Mouse (Mus musculus): ENCODE results near the gene Mcm5. TPM values are rescaled to one million over a fixed set of nuclear protein-coding genes. Genes with fewer than 3 reads are reported as not detected.

Mcm5 gene
- polyA plus RNA-seq, 1 experiment = 177 TPM

DNA sequence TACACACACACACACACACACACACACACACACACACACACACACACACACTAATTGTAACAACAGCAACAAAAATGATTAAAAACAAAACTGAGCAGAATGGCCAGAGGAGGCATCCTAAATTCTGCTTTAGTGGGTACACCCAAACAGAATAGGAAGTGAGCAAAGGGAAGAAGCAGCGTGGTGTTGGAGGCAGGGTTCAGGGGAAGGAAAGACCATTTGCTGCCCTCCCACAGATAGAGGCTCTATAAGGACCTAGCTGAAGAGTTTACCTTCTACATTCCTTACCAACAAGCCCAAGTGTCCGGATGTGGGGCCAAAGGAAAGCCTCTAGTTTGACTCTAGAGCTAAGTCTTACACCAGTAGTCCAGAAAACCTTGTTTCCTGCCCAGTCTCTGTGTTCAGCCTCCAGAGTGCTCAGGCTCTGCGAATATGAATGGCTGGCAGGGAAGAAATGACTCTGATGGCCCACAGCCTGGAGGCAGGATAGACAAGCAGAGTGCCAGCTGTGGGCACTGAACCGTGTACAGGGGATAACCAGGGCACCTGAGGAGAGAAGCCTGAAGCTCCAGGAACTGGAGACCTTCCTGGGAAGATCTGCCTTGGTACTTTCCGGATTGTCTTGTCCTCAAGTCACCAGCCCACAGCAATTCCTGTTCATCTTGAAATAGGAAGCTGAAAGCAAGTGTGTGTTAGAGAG, 41.7 kb downstream of the Mcm5 start:
- Histone ChIP-seq H3K9me3 (replicated peaks; ENCODE audit: control insufficient read depth, insufficient read depth, low read length, poor library complexity, severe bottlenecking) (no peaks in the 10 kb centered on the region), H3K9ac (ENCODE audit: low read depth, poor library complexity, severe bottlenecking) (no peak overlapping the region), H3K27ac (ENCODE audit: insufficient read depth, low read length) (no peak overlapping the region), H3K4me1 (ENCODE audit: control insufficient read depth, insufficient read depth, low read length) (no peaks in the 10 kb centered on the region), H3K27me3 (ENCODE audit: control insufficient read depth, insufficient read depth, low read length, poor library complexity, severe bottlenecking) (no peaks in the 10 kb centered on the region), H3K36me3 (ENCODE audit: control insufficient read depth, insufficient read depth, low read length, poor library complexity, severe bottlenecking) (no peaks in the 10 kb centered on the region), H3K4me3 (ENCODE audit: low read depth, low read length) (no peak overlapping the region)
- TF ChIP-seq CTCF (IDR thresholded peaks at IDR 0.05; ENCODE audit: low read depth, low read length) (no peak), EP300 (IDR thresholded peaks at IDR 0.05; ENCODE audit: insufficient read depth, low read depth, low read length) (no peak), POLR2A (IDR thresholded peaks at IDR 0.05; ENCODE audit: insufficient read depth, low read length) (no peak)

DNA sequence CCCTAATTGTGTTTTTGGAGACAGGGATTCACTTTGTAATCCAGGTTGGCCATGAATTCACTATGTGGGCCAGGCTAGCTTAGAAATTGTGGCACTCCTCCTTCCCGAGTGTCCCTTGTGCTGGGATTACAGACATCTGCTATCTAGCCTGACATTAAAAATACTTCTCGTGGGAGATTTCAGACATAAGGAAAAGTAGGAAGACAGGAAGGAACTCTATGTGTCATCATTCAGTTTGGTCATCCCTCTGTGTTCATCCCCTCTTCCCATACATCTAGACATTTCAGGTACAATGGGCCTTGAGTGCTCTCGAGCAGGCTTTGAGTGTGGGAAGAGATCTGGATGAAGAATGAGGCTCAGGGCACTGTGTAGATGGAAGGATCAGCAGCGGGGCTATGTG, 42.4 kb downstream of the Mcm5 start:
- Histone ChIP-seq H3K27ac (ENCODE audit: insufficient read depth, low read length) (no peak overlapping the region), H3K4me1 (ENCODE audit: control insufficient read depth, insufficient read depth, low read length) (no peaks in the 10 kb centered on the region), H3K9ac (ENCODE audit: low read depth, poor library complexity, severe bottlenecking) (no peak overlapping the region), H3K4me3 (ENCODE audit: low read depth, low read length) (no peak overlapping the region), H3K9me3 (replicated peaks; ENCODE audit: control insufficient read depth, insufficient read depth, low read length, poor library complexity, severe bottlenecking) (no peaks in the 10 kb centered on the region), H3K27me3 (ENCODE audit: control insufficient read depth, insufficient read depth, low read length, poor library complexity, severe bottlenecking) (no peaks in the 10 kb centered on the region), H3K36me3 (ENCODE audit: control insufficient read depth, insufficient read depth, low read length, poor library complexity, severe bottlenecking) (no peaks in the 10 kb centered on the region)
- TF ChIP-seq CTCF (IDR thresholded peaks at IDR 0.05; ENCODE audit: low read depth, low read length) (no peak), POLR2A (IDR thresholded peaks at IDR 0.05; ENCODE audit: insufficient read depth, low read length) (no peak), EP300 (IDR thresholded peaks at IDR 0.05; ENCODE audit: insufficient read depth, low read depth, low read length) (no peak)

DNA sequence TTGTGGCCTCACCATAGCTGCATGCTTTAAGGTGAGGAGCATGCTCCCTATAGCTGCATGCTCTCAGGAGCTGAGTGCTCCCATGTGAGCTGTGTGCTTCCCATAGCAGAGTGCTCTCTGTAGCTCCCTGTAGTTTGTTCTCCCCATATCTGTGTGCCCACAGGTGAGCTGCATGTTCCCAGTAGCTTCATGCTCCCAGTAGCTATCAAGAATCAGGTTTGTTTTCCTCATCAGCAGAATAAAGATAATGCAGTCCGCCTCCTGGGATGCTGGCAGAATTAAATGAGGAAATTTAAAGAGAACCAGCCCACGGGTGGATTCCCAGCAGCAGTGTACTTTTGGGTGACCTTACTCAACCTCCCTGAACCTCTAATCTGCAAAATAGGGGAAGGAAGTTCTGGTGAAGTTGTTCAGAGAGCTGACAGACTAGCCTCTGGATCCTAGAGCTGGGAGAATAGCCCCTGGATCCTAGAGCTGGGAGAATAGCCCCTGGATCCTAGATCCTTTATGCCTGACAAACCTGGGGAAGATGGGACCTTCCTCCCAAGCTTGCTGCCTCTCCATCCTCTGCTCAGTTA, 43.2 kb downstream of the Mcm5 start:
- Histone ChIP-seq H3K27ac (ENCODE audit: insufficient read depth, low read length) (no peak overlapping the region), H3K27me3 (ENCODE audit: control insufficient read depth, insufficient read depth, low read length, poor library complexity, severe bottlenecking) (no peaks in the 10 kb centered on the region), H3K4me1 (ENCODE audit: control insufficient read depth, insufficient read depth, low read length) (no peaks in the 10 kb centered on the region), H3K36me3 (ENCODE audit: control insufficient read depth, insufficient read depth, low read length, poor library complexity, severe bottlenecking) (no peaks in the 10 kb centered on the region), H3K9me3 (replicated peaks; ENCODE audit: control insufficient read depth, insufficient read depth, low read length, poor library complexity, severe bottlenecking) (no peaks in the 10 kb centered on the region), H3K9ac (ENCODE audit: low read depth, poor library complexity, severe bottlenecking) (no peak overlapping the region), H3K4me3 (ENCODE audit: low read depth, low read length) (no peak overlapping the region)
- TF ChIP-seq EP300 (IDR thresholded peaks at IDR 0.05; ENCODE audit: insufficient read depth, low read depth, low read length) (no peak), POLR2A (IDR thresholded peaks at IDR 0.05; ENCODE audit: insufficient read depth, low read length) (no peak), CTCF (IDR thresholded peaks at IDR 0.05; ENCODE audit: low read depth, low read length) (no peak)

DNA sequence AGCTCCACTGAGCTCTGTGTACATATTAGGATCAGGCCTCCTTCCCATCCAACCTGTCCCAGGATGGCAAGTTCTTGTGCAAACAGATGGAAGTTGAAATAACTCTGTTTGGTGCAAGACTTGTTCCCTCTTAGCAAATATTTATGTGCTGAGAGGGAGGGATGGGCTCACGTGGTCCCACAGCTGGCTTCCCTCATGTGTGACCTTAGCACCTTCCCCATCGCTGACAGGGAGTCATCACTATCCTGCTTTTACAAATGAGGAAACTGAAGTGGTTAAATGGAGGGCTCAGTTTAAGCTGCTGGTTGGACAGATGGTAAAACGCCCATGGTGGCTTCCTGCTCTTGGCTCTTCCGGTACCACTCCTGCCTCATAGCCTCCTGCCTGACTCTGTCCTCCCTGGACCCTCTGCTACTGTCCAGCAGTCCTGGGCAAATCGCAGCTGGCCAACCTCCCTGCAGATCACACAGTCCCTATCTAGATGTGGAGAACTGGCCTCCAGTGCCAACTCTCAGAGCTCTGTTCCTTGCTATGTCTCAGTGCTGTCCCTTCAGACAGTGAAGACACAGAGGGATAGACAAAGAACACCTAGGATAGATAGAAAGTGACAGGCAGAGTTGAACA, 45.6 kb downstream of the Mcm5 start:
- Histone ChIP-seq H3K4me1 (ENCODE audit: control insufficient read depth, insufficient read depth, low read length) (no peaks in the 10 kb centered on the region), H3K9ac (ENCODE audit: low read depth, poor library complexity, severe bottlenecking) (no peak overlapping the region), H3K36me3 (ENCODE audit: control insufficient read depth, insufficient read depth, low read length, poor library complexity, severe bottlenecking) (no peaks in the 10 kb centered on the region), H3K27ac (ENCODE audit: insufficient read depth, low read length) (no peak overlapping the region), H3K4me3 (ENCODE audit: low read depth, low read length) (no peak overlapping the region), H3K9me3 (replicated peaks; ENCODE audit: control insufficient read depth, insufficient read depth, low read length, poor library complexity, severe bottlenecking) (no peaks in the 10 kb centered on the region), H3K27me3 (ENCODE audit: control insufficient read depth, insufficient read depth, low read length, poor library complexity, severe bottlenecking) (no peaks in the 10 kb centered on the region)
- no peak for TF ChIP-seq POLR2A (IDR thresholded peaks at IDR 0.05; ENCODE audit: insufficient read depth, low read length)
- no peak for TF ChIP-seq EP300 (IDR thresholded peaks at IDR 0.05; ENCODE audit: insufficient read depth, low read depth, low read length)
- no peak for TF ChIP-seq CTCF (IDR thresholded peaks at IDR 0.05; ENCODE audit: low read depth, low read length)

DNA sequence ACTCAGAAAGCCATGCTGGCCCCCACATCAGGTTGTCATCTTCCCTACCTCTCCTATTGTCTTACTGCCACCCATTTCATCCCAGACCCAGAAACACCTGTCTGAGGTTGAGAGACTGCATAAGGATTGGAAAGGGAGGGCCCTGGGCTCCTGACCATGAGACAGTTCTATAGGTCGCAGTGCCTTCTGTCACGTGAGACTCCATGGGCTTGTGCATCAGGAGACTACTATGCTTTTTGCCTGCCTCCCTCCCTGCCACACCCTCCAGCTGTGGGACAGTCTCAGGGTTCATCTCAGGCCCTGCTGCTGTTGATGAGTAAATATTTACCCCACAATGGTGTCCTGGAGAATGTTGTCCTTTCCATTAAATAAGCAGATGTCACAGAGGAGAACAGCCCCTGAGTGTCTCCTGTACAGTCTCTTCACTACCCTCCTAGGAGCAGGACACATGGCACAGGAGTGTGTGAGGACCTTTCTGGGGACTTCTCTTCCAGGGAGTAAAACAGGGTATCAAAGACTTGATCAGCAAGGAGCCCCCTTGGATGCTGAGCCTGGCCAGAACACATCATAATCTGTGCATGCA, 46.5 kb downstream of the Mcm5 start:
- H3K27me3 ChIP-seq (ENCODE audit: control insufficient read depth, insufficient read depth, low read length, poor library complexity, severe bottlenecking) = no peaks in the 10 kb centered on the region
- no peaks in the 10 kb centered on the region for H3K36me3 ChIP-seq (ENCODE audit: control insufficient read depth, insufficient read depth, low read length, poor library complexity, severe bottlenecking)
- TF ChIP-seq CTCF (IDR thresholded peaks at IDR 0.05; ENCODE audit: low read depth, low read length) (no peak), EP300 (IDR thresholded peaks at IDR 0.05; ENCODE audit: insufficient read depth, low read depth, low read length) (no peak), POLR2A (IDR thresholded peaks at IDR 0.05; ENCODE audit: insufficient read depth, low read length) (no peak)
- no peak overlapping the region for H3K27ac ChIP-seq (ENCODE audit: insufficient read depth, low read length)
- H3K4me1 ChIP-seq (ENCODE audit: control insufficient read depth, insufficient read depth, low read length) = no peaks in the 10 kb centered on the region
- no peaks in the 10 kb centered on the region for H3K9me3 ChIP-seq (replicated peaks; ENCODE audit: control insufficient read depth, insufficient read depth, low read length, poor library complexity, severe bottlenecking)
- no peak overlapping the region for H3K9ac ChIP-seq (ENCODE audit: low read depth, poor library complexity, severe bottlenecking)
- no peak overlapping the region for H3K4me3 ChIP-seq (ENCODE audit: low read depth, low read length)

Data from ES-Bruce4 (cell line).